ENCODE assay signal across 8 mouse cellular contexts in the genomic region with DNA sequence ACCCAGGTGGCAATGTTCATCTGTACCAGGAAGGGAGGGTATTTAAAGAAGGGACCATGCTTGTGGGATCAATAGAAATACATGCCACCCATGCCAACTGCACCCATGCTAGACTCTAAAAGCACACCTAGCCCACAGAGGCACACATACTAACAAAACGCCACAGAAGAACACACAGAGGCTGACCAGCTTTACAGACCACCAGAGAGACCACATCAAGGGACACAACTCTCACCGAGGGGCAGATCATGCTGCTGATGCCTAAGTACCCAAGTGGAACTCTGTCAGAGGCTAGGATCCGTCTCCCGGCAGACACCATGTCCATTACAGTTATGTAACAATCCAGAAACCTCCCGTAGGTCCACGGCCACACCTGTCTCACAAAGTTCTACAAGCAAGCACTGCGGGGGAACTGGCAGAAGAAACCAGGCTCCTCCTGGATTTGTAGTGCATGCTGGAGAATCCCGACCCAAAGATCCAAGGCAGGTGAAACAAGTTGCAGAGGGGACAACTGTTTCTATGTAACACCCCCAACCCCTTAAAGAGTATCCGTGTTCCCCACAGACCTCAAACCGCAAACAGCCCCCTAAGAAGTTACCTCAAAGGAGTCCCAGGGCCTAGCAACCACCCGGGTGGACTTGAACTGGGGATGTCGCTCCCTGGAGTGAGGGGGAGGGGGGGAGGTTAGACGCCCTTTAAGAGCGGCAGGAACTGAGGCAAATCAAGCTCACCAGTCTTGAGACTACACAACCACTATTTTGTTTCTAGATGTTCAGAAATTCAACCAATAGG. TPM values are rescaled to one million over a fixed set of nuclear protein-coding genes. Genes with fewer than 3 reads are reported as not detected.
A peak's percentile ranks its signal among the peaks of the same experiment; 100 is the strongest.
DNase-seq lines count a peak whose midpoint lies in the region; ATAC-seq and TF ChIP-seq lines count a peak whose summit lies in the region.

No protein-coding gene starts in this region.

- H3K9me3 ChIP-seq in erythroblast, embryonic 14.5 days (ENCODE audit: control insufficient read depth, low read length) = no peaks in the 10 kb centered on the region
- no peaks in the 10 kb centered on the region for H3K9me3 ChIP-seq in CH12.LX (replicated peaks; ENCODE audit: low read length)
- H3K9me3 ChIP-seq in forebrain, embryonic 15.5 days = no peaks in the 10 kb centered on the region
- no peaks in the 10 kb centered on the region for H3K9me3 ChIP-seq in liver, embryonic 13.5 days (replicated peaks)

- in situ Hi-C loops in CH12.LX (cut with MboI; ENCODE audit: low pct_ligation_motif_present, low pct_unique_long_range_greater_than_20kb, low sequenced_read_pairs) = no loop called here

- H3K79me2 ChIP-seq in CH12.LX (replicated peaks; ENCODE audit: control insufficient read depth, extremely low read depth, insufficient read depth, poor library complexity, severe bottlenecking) = peaks cover 28% of the 10 kb centered on the region

- H3K36me3 ChIP-seq in erythroblast, embryonic 14.5 days (ENCODE audit: control insufficient read depth) = peaks cover 37% of the 10 kb centered on the region
- peaks cover 5 to 43% of the 10 kb centered on the region in 2 experiments for H3K36me3 ChIP-seq in CH12.LX (replicated peaks in 1 of 2; ENCODE audit: control insufficient read depth in 1 of 2, insufficient read depth in 1 of 2, low read length in 1 of 2)
- no peaks in the 10 kb centered on the region for H3K36me3 ChIP-seq in forebrain, embryonic 15.5 days
- peaks cover 23% of the 10 kb centered on the region for H3K36me3 ChIP-seq in liver, embryonic 13.5 days

- H3K9ac ChIP-seq in CH12.LX (ENCODE audit: insufficient read depth, low read depth) = peak overlapping the region; percentile 72
- H3K9ac ChIP-seq in forebrain, embryonic 15.5 days (replicated peaks) = peak overlapping the region; percentile 96
- H3K9ac ChIP-seq in liver, embryonic 13.5 days = peak overlapping the region; percentile 97

- no peaks in the 10 kb centered on the region for H3K27me3 ChIP-seq in erythroblast, embryonic 14.5 days (ENCODE audit: control insufficient read depth)
- H3K27me3 ChIP-seq in CH12.LX (replicated peaks) = no peaks in the 10 kb centered on the region
- H3K27me3 ChIP-seq in forebrain, embryonic 15.5 days = no peaks in the 10 kb centered on the region
- H3K27me3 ChIP-seq in liver, embryonic 13.5 days = no peaks in the 10 kb centered on the region

- no peak overlapping the region for H3K27ac ChIP-seq in CH12.LX (ENCODE audit: insufficient read depth, low read depth)
- no peak overlapping the region for H3K27ac ChIP-seq in forebrain, embryonic 15.5 days (replicated peaks)
- H3K27ac ChIP-seq in liver, embryonic 13.5 days = 0 out of 2 replicates have a peak overlapping the region, but pooled peaks have one; percentile 0

- DNase-seq in CH12.LX (ENCODE audit: extremely low read depth) = no peak
- DNase-seq in liver, embryonic 13.5 days = no peak
- DNase-seq in thymus, postnatal 4 days = peak; percentile 40
- no peak for DNase-seq in right cerebral cortex, adult 18-20 months
- no peak for DNase-seq in left cerebral cortex, postnatal 4 days

- no peak for TF ChIP-seq EP300 in CH12.LX (IDR thresholded peaks at IDR 0.05; ENCODE audit: low read length)

- intact Hi-C loops in left cerebral cortex, postnatal 4 days (cut with DNase I) = no loop called here

- no peak for ATAC-seq in erythroblast, adult 5-6 weeks (replicated peaks; ENCODE audit: low FRiP score, poor library complexity, severe bottlenecking)
- no peak for ATAC-seq in forebrain, embryonic 15.5 days (replicated peaks)
- ATAC-seq in liver, embryonic 13.5 days (ENCODE audit: low read depth) = no peak

- TF ChIP-seq RAD21 in CH12.LX (IDR thresholded peaks at IDR 0.05; ENCODE audit: low read depth, low read length) = no peak

- TF ChIP-seq POLR2A in CH12.LX (IDR thresholded peaks at IDR 0.05; ENCODE audit: low read depth, low read length) = no peak

- H3K4me3 ChIP-seq in erythroblast, embryonic 14.5 days (replicated peaks) = peak overlapping the region; percentile 98
- H3K4me3 ChIP-seq in CH12.LX (replicated peaks in 1 of 3; ENCODE audit: low read depth in 2 of 3, low read length in 2 of 3, poor library complexity in 1 of 3) = peak overlapping the region; percentile 48 to 91 (median 87)
- H3K4me3 ChIP-seq in forebrain, embryonic 15.5 days = peak overlapping the region; percentile 99
- H3K4me3 ChIP-seq in liver, embryonic 13.5 days (replicated peaks) = peak overlapping the region; percentile 95

- dilution Hi-C loops in CH12.LX (cut with MboI; ENCODE audit: extremely low pct_ligation_motif_present, extremely low pct_unique_long_range_greater_than_20kb, low sequenced_read_pairs) = no loop called here

- H3K4me1 ChIP-seq in erythroblast, embryonic 14.5 days (ENCODE audit: control insufficient read depth) = peaks cover 74% of the 10 kb centered on the region
- H3K4me1 ChIP-seq in CH12.LX (ENCODE audit: control insufficient read depth in 1 of 2, insufficient read depth in 2 of 2) = peaks cover 12 to 44% of the 10 kb centered on the region in 2 experiments
- H3K4me1 ChIP-seq in forebrain, embryonic 15.5 days = peaks cover 63% of the 10 kb centered on the region
- H3K4me1 ChIP-seq in liver, embryonic 13.5 days (replicated peaks) = peaks cover 68% of the 10 kb centered on the region

- TF ChIP-seq CTCF in CH12.LX (conservative IDR thresholded peaks at IDR 0.05 in 1 of 2, IDR thresholded peaks at IDR 0.05 in 1 of 2; ENCODE audit: low read depth in 2 of 2, low read length in 2 of 2) = no peak

- WGBS in forebrain, embryonic 15.5 days = 23% methylated on average over 14 of the region's 14 CpGs
- 27% methylated on average over 14 of the region's 14 CpGs for WGBS in liver, embryonic 13.5 days (ENCODE audit: insufficient replicate concordance)

- H3K4me2 ChIP-seq in CH12.LX (ENCODE audit: insufficient read depth, low read depth, poor library complexity, severe bottlenecking) = peak overlapping the region; percentile 89
- H3K4me2 ChIP-seq in forebrain, embryonic 15.5 days (replicated peaks) = peak overlapping the region; percentile 86
- H3K4me2 ChIP-seq in liver, embryonic 13.5 days = peak overlapping the region; percentile 95

TF ChIP-seq in CH12.LX, 34 proteins besides CTCF, POLR2A, EP300 and RAD21:
- TF ChIP-seq MAX (IDR thresholded peaks at IDR 0.05; ENCODE audit: low read length) = no peak
- TF ChIP-seq ELF1 (IDR thresholded peaks at IDR 0.05; ENCODE audit: low read depth, low read length) = no peak
- no peak for TF ChIP-seq RCOR1 (conservative IDR thresholded peaks at IDR 0.05; ENCODE audit: low read depth, low read length)
- TF ChIP-seq MAZ (IDR thresholded peaks at IDR 0.05; ENCODE audit: low read depth, low read length) = no peak
- TF ChIP-seq IRF4 (IDR thresholded peaks at IDR 0.05; ENCODE audit: low read depth, low read length) = no peak
- TF ChIP-seq TBP (conservative IDR thresholded peaks at IDR 0.05; ENCODE audit: low read depth, low read length) = no peak
- TF ChIP-seq CHD1 (IDR thresholded peaks at IDR 0.05; ENCODE audit: low read depth, low read length) = no peak
- no peak for TF ChIP-seq NELFE (IDR thresholded peaks at IDR 0.05; ENCODE audit: low read depth, low read length)
- no peak for TF ChIP-seq NRF1 (IDR thresholded peaks at IDR 0.05; ENCODE audit: low read depth, low read length)
- no peak for TF ChIP-seq MXI1 (IDR thresholded peaks at IDR 0.05; ENCODE audit: low read depth, low read length)
- TF ChIP-seq TCF12 (IDR thresholded peaks at IDR 0.05; ENCODE audit: low read depth, low read length) = no peak
- no peak for TF ChIP-seq GABPA (IDR thresholded peaks at IDR 0.05; ENCODE audit: insufficient replicate concordance, low read depth, low read length)
- TF ChIP-seq HCFC1 (IDR thresholded peaks at IDR 0.05; ENCODE audit: low read depth, low read length) = no peak
- TF ChIP-seq KAT2A (IDR thresholded peaks at IDR 0.05; ENCODE audit: insufficient replicate concordance, low read length) = no peak
- no peak for TF ChIP-seq MEF2A (IDR thresholded peaks at IDR 0.05; ENCODE audit: borderline replicate concordance, low read depth, low read length)
- TF ChIP-seq ZKSCAN1 (IDR thresholded peaks at IDR 0.05; ENCODE audit: borderline replicate concordance, low read depth, low read length) = no peak
- TF ChIP-seq ZC3H11A (IDR thresholded peaks at IDR 0.05; ENCODE audit: low read depth, low read length) = no peak
- no peak for TF ChIP-seq UBTF (IDR thresholded peaks at IDR 0.05; ENCODE audit: low read depth, low read length)

RNA-seq across cellular contexts. Expression of gene Nsun2, which starts 1.2 kb away (rescaled TPM):
- polyA plus RNA-seq in erythroblast, embryonic 14.5 days (2012) = 1.6 and 1.8 TPM in 2 replicates
- 13.8 and 26.3 TPM in 2 replicates for total RNA-seq in erythroblast, adult 5-6 weeks (2015; ENCODE audit: low replicate concordance)
- total RNA-seq in erythroblast, adult 5-6 weeks (2017; ENCODE audit: low replicate concordance) = 32.4 and 37.1 TPM in 2 replicates
- total RNA-seq in CH12.LX (2012; rRNA removed) = 178 and 236 TPM in 2 replicates
- total RNA-seq in CH12.LX (2014; rRNA removed) = 273 and 279 TPM in 2 replicates
- 292 and 310 TPM in 2 replicates for polyA plus RNA-seq in CH12.LX (2012; ENCODE audit: insufficient read length, low read depth)
- polyA plus RNA-seq in forebrain, embryonic 15.5 days (2015; fragmentation: Nextera tagmentation; extraction: Ambion mirVana) = 84.1 and 87.3 TPM in 2 replicates
- 136 and 159 TPM in 2 replicates for polyA plus RNA-seq in liver, embryonic 13.5 days (2015; fragmentation: Nextera tagmentation; extraction: Ambion mirVana)
- total RNA-seq in left cerebral cortex, postnatal 4 days (2021) = 10 to 100 TPM; 84.5 to 89.7 TPM

RNA-seq across cellular contexts. Expression of gene Tent4a, which starts 2.1 kb away (rescaled TPM):
- polyA plus RNA-seq in erythroblast, embryonic 14.5 days (2012) = 1.1 and 1.2 TPM in 2 replicates
- 6.3 and 7.7 TPM in 2 replicates for total RNA-seq in erythroblast, adult 5-6 weeks (2015; ENCODE audit: low replicate concordance)
- total RNA-seq in erythroblast, adult 5-6 weeks (2017; ENCODE audit: low replicate concordance) = 9.2 and 9.9 TPM in 2 replicates
- total RNA-seq in CH12.LX (2012; rRNA removed) (5.7 and 6.2 TPM in 2 replicates), CH12.LX (2014; rRNA removed) (2.9 and 3.6 TPM in 2 replicates)
- polyA plus RNA-seq in CH12.LX (2012; ENCODE audit: insufficient read length, low read depth) = 7.3 and 8.8 TPM in 2 replicates
- 8.4 and 8.5 TPM in 2 replicates for polyA plus RNA-seq in forebrain, embryonic 15.5 days (2015; fragmentation: Nextera tagmentation; extraction: Ambion mirVana)
- 1.9 and 2.1 TPM in 2 replicates for polyA plus RNA-seq in liver, embryonic 13.5 days (2015; fragmentation: Nextera tagmentation; extraction: Ambion mirVana)
- 10 to 100 TPM; 49.2 to 49.7 TPM for total RNA-seq in left cerebral cortex, postnatal 4 days (2021)

Comparison
In these comparisons a context has a peak if more than half of its experiments do, and no peak if none do; other contexts are left out.
1. RNA of gene Nsun2, which starts 1.2 kb away (polyA plus RNA-seq): 292 to 310 TPM in CH12.LX, 136 to 159 TPM in liver, embryonic 13.5 days and 84.1 to 87.3 TPM in forebrain, embryonic 15.5 days; 1.6 to 1.8 TPM in erythroblast, embryonic 14.5 days; every median in the first group is over 10 times any median in the second.
2. Peak in every context shown above with its lines, with median percentiles within 50 percentile points of each other: H3K4me3 ChIP-seq, H3K4me2 ChIP-seq and H3K9ac ChIP-seq.